Mouse (Mus musculus) CH12.LX (cell line): ENCODE results near the gene Car14.

Experiments
- CTCF ChIP-seq, 2 experiments: IDR thresholded peaks in 1 of 2; conservative IDR thresholded peaks in 1 of 2; 2 replicates each; pipeline ENCODE4 v1.5.1; 2011 to 2012; ENCODE audit warnings: low read depth in 2 of 2, low read length in 2 of 2, improper control_type of control experiment in 1 of 2, inconsistent platforms in 1 of 2, mild to moderate bottlenecking in 1 of 2, moderate library complexity in 1 of 2
- NELFE ChIP-seq: IDR thresholded peaks from 2 replicates; pipeline ENCODE4 v1.6.1; 2011; ENCODE audit warnings: low read depth, low read length, improper control_type of control experiment
- POLR2A ChIP-seq: IDR thresholded peaks from 2 replicates; pipeline ENCODE4 v1.6.1; 2011; ENCODE audit warnings: low read depth, mild to moderate bottlenecking, improper control_type of control experiment, low read length
- POLR2AphosphoS2 ChIP-seq: IDR thresholded peaks from 2 replicates; pipeline ENCODE4 v1.6.1; 2011; ENCODE audit warnings: low read depth, low read length, improper control_type of control experiment
- RAD21 ChIP-seq: IDR thresholded peaks from 2 replicates; pipeline ENCODE4 v1.6.1; 2011; ENCODE audit warnings: low read depth, mild to moderate bottlenecking, low read length, improper control_type of control experiment, moderate library complexity
- SIN3A ChIP-seq: IDR thresholded peaks from 2 replicates; pipeline ENCODE4 v1.6.1; 2012; ENCODE audit warnings: low read length, improper control_type of control experiment, inconsistent platforms
- USF1 ChIP-seq: IDR thresholded peaks from 2 replicates; pipeline ENCODE4 v1.6.1; 2014; ENCODE audit warnings: low read depth, mild to moderate bottlenecking, inconsistent platforms, low read length, improper control_type of control experiment
- ZMIZ1 ChIP-seq: IDR thresholded peaks from 2 replicates; pipeline ENCODE4 v1.6.1; 2012; ENCODE audit warnings: low read depth, mild to moderate bottlenecking, inconsistent platforms, low read length, improper control_type of control experiment

DNA sequence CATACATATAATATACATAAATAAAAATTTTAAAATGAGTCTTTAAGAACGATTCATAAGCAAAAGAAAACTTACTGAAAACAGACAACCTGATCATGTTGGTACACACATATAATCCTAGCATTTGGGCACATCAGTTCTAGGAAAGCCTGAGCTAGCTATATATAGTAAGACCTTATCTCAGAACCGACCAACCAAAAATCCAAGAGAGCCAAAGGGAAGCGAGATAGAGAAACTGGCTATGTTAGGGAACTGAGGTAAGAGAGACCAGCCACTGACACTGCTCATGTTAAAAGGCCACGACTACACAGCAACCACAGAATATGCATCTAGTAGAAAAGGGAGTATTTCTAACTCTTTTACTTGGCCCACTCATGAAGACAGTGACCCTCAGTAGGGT is 53.9 kb downstream of the Car14 start:
- TF ChIP-seq CTCF (conservative IDR thresholded peaks at IDR 0.05 in 1 of 2, IDR thresholded peaks at IDR 0.05 in 1 of 2; ENCODE audit: low read depth in 2 of 2, low read length in 2 of 2), result no peak
- TF ChIP-seq ZMIZ1, result no peak
- no peak for TF ChIP-seq POLR2AphosphoS2
- TF ChIP-seq USF1, result no peak
- no peak for TF ChIP-seq POLR2A
- no peak for TF ChIP-seq SIN3A
- TF ChIP-seq NELFE, result no peak
- no peak for TF ChIP-seq RAD21
